Mouse (Mus musculus) liver, embryonic 16.5 days (tissue): Measurements from ENCODE around the gene Dnaja3. TPM values are rescaled to one million over a fixed set of nuclear protein-coding genes. Genes with fewer than 3 reads are reported as not detected.

Source experiments
- polyA plus RNA-seq: library from polyadenylated mRNA; unstranded; fragments of >200 nt; fragmentation: Nextera tagmentation; extraction: Ambion mirVana; gene quantifications from 2 replicates; pipeline ENCODE4 v1.2.1, GENCODE M21; 2015

Gene Dnaja3
- polyA plus RNA-seq, 1 experiment from 2014 or later = 46.5 TPM

Other genes with a start within 250 kb of the Dnaja3 start
- 0.48 and 0.65 TPM in 2 replicates for gene Adcy9, start 219.5 kb upstream of the Dnaja3 start, polyA plus RNA-seq
- gene Srl, start 98.2 kb upstream of the Dnaja3 start, polyA plus RNA-seq = 2.9 and 4.4 TPM in 2 replicates
- 4.7 and 4.8 TPM in 2 replicates for gene Tfap4, start 80.1 kb upstream of the Dnaja3 start, polyA plus RNA-seq
- 2.1 and 2.5 TPM in 2 replicates for gene Glis2, start 45.3 kb upstream of the Dnaja3 start, polyA plus RNA-seq
- 50.8 and 54.5 TPM in 2 replicates for gene Pam16, start 15.0 kb upstream of the Dnaja3 start, polyA plus RNA-seq
- 2.0 and 3.0 TPM in 2 replicates for gene Vasn, start within 50 bp of the Dnaja3 start, polyA plus RNA-seq
- gene Coro7, start 39.8 kb downstream of the Dnaja3 start, polyA plus RNA-seq = 10.1 and 13.5 TPM in 2 replicates
- 29.1 and 35.1 TPM in 2 replicates for gene Nmral1, start 79.4 kb downstream of the Dnaja3 start, polyA plus RNA-seq
- gene Hmox2, start 86.4 kb downstream of the Dnaja3 start, polyA plus RNA-seq = 39.1 and 39.2 TPM in 2 replicates
- gene Cdip1, start 150.3 kb downstream of the Dnaja3 start, polyA plus RNA-seq = 23.3 and 27.3 TPM in 2 replicates
- 0.05 TPM in 1 of 2 replicates, not detected in the other for gene 4930562C15Rik, start 195.4 kb downstream of the Dnaja3 start, polyA plus RNA-seq
- 10.8 and 13.3 TPM in 2 replicates for gene Ubald1, start 240.3 kb downstream of the Dnaja3 start, polyA plus RNA-seq
- gene Mgrn1, start 246.3 kb downstream of the Dnaja3 start, polyA plus RNA-seq = 28.2 and 30.4 TPM in 2 replicates